Mouse (Mus musculus) CH12F3 (cell line): ENCODE measurements around the gene H2al1i.
"Not testable (repeated sequence)": the region's sequence is repeated elsewhere in the genome, so short reads cannot be mapped to it uniquely, and the experiment has no call there.

Experiments used
- in situ Hi-C: fragments of 300-500 bp; cut with MboI; formaldehyde crosslinking; loops from 2 replicates; pipeline ENCODE4 v1.14.3; 2020; ENCODE audit warnings: low sequenced_read_pairs

The H2al1i gene

GRCm38 (mm10) chrX:11324359-11324758 lies at the start of gene H2al1i:
Gene H2al1i (plus strand): TSS chrX:11324659.
- in situ Hi-C loops = not testable (repeated sequence)

- in situ Hi-C loops = no loop called here
These were observed 47.4 kb upstream of the H2al1i start for GRCm38 (mm10) chrX:11277083-11277482.

- in situ Hi-C loops = no loop called here
These were observed 43.7 kb upstream of the H2al1i start for GRCm38 (mm10) chrX:11280741-11281140.

- in situ Hi-C loops = no loop called here
These were observed 36.1 kb upstream of the H2al1i start for GRCm38 (mm10) chrX:11288306-11288882.

GRCm38 (mm10) chrX:11289244-11289643 lies 35.2 kb upstream of the H2al1i start:
- in situ Hi-C loops = no loop called here

GRCm38 (mm10) chrX:11298957-11299356 lies 25.5 kb upstream of the H2al1i start, which contains the start of gene H2al1a:
Gene H2al1a (plus strand): TSS chrX:11299257.
- in situ Hi-C loops = not testable (repeated sequence)

- in situ Hi-C loops = not testable (repeated sequence)
These were observed 22.3 kb upstream of the H2al1i start, which contains the start of gene H2al1b for GRCm38 (mm10) chrX:11302132-11302531. Gene H2al1b (plus strand): TSS chrX:11302432.

- in situ Hi-C loops = not testable (repeated sequence)
These were observed 19.1 kb upstream of the H2al1i start, which contains the start of gene H2al1c for GRCm38 (mm10) chrX:11305355-11305754. Gene H2al1c (plus strand): TSS chrX:11305655.

GRCm38 (mm10) chrX:11308524-11308923 lies 15.9 kb upstream of the H2al1i start, which contains the start of gene H2al1d:
Gene H2al1d (plus strand): TSS chrX:11308824.
- in situ Hi-C loops = not testable (repeated sequence)

- in situ Hi-C loops = not testable (repeated sequence)
These were observed 12.8 kb upstream of the H2al1i start, which contains the start of gene H2al1e for GRCm38 (mm10) chrX:11311634-11312033. Gene H2al1e (plus strand): TSS chrX:11311934.

GRCm38 (mm10) chrX:11314858-11315257 lies 9.6 kb upstream of the H2al1i start, which contains the start of gene H2al1f:
Gene H2al1f (plus strand): TSS chrX:11315158.
- in situ Hi-C loops = not testable (repeated sequence)

GRCm38 (mm10) chrX:11317956-11318355 lies 6.5 kb upstream of the H2al1i start, which contains the start of gene H2al1g:
Gene H2al1g (plus strand): TSS chrX:11318256.
- in situ Hi-C loops = not testable (repeated sequence)

- in situ Hi-C loops = not testable (repeated sequence)
These were observed 3.3 kb upstream of the H2al1i start, which contains the start of gene H2al1h for GRCm38 (mm10) chrX:11321192-11321591. Gene H2al1h (plus strand): TSS chrX:11321492.

- in situ Hi-C loops = not testable (repeated sequence)
These were observed 3.1 kb downstream of the H2al1i start, which contains the start of gene H2al1j for GRCm38 (mm10) chrX:11327522-11327921. Gene H2al1j (plus strand): TSS chrX:11327822.

GRCm38 (mm10) chrX:11345762-11346161 lies 21.3 kb downstream of the H2al1i start:
- in situ Hi-C loops = no loop called here

GRCm38 (mm10) chrX:11346756-11347155 lies 22.3 kb downstream of the H2al1i start:
- in situ Hi-C loops = no loop called here

- in situ Hi-C loops = no loop called here
These were observed 36.4 kb downstream of the H2al1i start for GRCm38 (mm10) chrX:11360823-11361222.

- in situ Hi-C loops = no loop called here
These were observed 36.8 kb downstream of the H2al1i start for GRCm38 (mm10) chrX:11361261-11361660.

- in situ Hi-C loops = no loop called here
These were observed 39.4 kb downstream of the H2al1i start for GRCm38 (mm10) chrX:11363890-11364289.

GRCm38 (mm10) chrX:11365151-11365550 lies 40.7 kb downstream of the H2al1i start:
- in situ Hi-C loops = no loop called here
